Mouse (Mus musculus) midbrain, embryonic 10.5 days (tissue): ENCODE data around the gene Lcn2. TPM values are rescaled to one million over a fixed set of nuclear protein-coding genes. Genes with fewer than 3 reads are reported as not detected.

Experiments used
- DNase-seq: peaks from one replicate; pipeline ENCODE4 v3.0.0-alpha.2; 2017; ENCODE audit warnings: low spot score
- H3K27ac ChIP-seq: fragments of 300-500 bp; sonication (generic); replicated peaks from 2 replicates; pipeline ENCODE4 v1.5.1; 2016; ENCODE audit warnings: mild to moderate bottlenecking
- H3K27me3 ChIP-seq: fragments of 300-500 bp; sonication (generic); 2 replicates; pipeline ENCODE4 v1.6.1; 2016; ENCODE audit warnings: low read depth, mild to moderate bottlenecking; ENCODE audit not compliant: poor library complexity, severe bottlenecking
- H3K36me3 ChIP-seq: fragments of 300-500 bp; sonication (generic); 2 replicates; pipeline ENCODE4 v1.6.1; 2016; ENCODE audit warnings: mild to moderate bottlenecking, moderate library complexity
- H3K4me1 ChIP-seq: fragments of 300-500 bp; sonication (generic); 2 replicates; pipeline ENCODE4 v1.6.1; 2016
- H3K4me3 ChIP-seq: fragments of 300-500 bp; sonication (generic); 2 replicates; pipeline ENCODE4 v1.5.1; 2016; ENCODE audit warnings: mild to moderate bottlenecking, moderate library complexity
- H3K9me3 ChIP-seq: fragments of 300-500 bp; sonication (generic); replicated peaks from 2 replicates; pipeline ENCODE4 v1.6.1; 2016; ENCODE audit warnings: mild to moderate bottlenecking
- WGBS: fragments of 180-500 bp; shearing (Covaris S2); methylation state at CpG from one replicate; pipeline ENCODE4 v1.1.7; 2016; 5-methylcytosine and 5-hydroxymethylcytosine counted together
- polyA plus RNA-seq: library from polyadenylated mRNA; unstranded; fragments of >200 nt; fragmentation: Nextera tagmentation; extraction: Ambion mirVana; gene quantifications from 2 replicates; pipeline ENCODE4 v1.2.1, GENCODE M21; 2016

Lcn2 gene
- polyA plus RNA-seq, 1 experiment from 2014 or later = not detected

- peaks cover 49% of the 10 kb centered on the region for H3K4me1 ChIP-seq
- WGBS = 84% methylated on average over 10 of the region's 10 CpGs
- H3K36me3 ChIP-seq = no peaks in the 10 kb centered on the region
Measured at GRCm38 (mm10) chr2:32356216-32356615, 31.8 kb downstream of the Lcn2 start.

GRCm38 (mm10) chr2:32354336-32354895 is 33.6 kb downstream of the Lcn2 start:
- DNase-seq = no peak
- Histone ChIP-seq H3K9me3 (no peaks in the 10 kb centered on the region), H3K4me1 (peaks cover 52% of the 10 kb centered on the region), H3K27me3 (peaks cover 40% of the 10 kb centered on the region), H3K27ac (no peak overlapping the region), H3K36me3 (no peaks in the 10 kb centered on the region), H3K4me3 (no peak overlapping the region)
- WGBS = 90% methylated on average over 3 of the region's 3 CpGs

More at GRCm38 (mm10) chr2:32356216-32356615, 31.8 kb downstream of the Lcn2 start:
- Histone ChIP-seq H3K27me3 (peaks cover 27% of the 10 kb centered on the region), H3K27ac (no peak overlapping the region), H3K9me3 (no peaks in the 10 kb centered on the region), H3K4me3 (no peak overlapping the region)
- no peak for DNase-seq

- peak overlapping the region; percentile 67; the same call in 1 of the 2 replicates for H3K4me3 ChIP-seq
- no peak for DNase-seq
- peaks cover 52% of the 10 kb centered on the region for H3K4me1 ChIP-seq
- 81% methylated on average over 6 of the region's 6 CpGs for WGBS
- H3K36me3 ChIP-seq = no peaks in the 10 kb centered on the region
- H3K27me3 ChIP-seq = peaks cover 45% of the 10 kb centered on the region
- H3K9me3 ChIP-seq = no peaks in the 10 kb centered on the region
- H3K27ac ChIP-seq = 0 out of 2 replicates have a peak overlapping the region, but pooled peaks have one; percentile 82
Measured at GRCm38 (mm10) chr2:32353836-32354235, 34.2 kb downstream of the Lcn2 start.

GRCm38 (mm10) chr2:32353007-32353542 is 35.0 kb downstream of the Lcn2 start, which contains the start of gene Dnm1:
Dnm1 (minus strand) TSS chr2:32353338.
- Histone ChIP-seq H3K27me3 (peaks cover 40% of the 10 kb centered on the region), H3K4me1 (peaks cover 48% of the 10 kb centered on the region), H3K36me3 (no peaks in the 10 kb centered on the region), H3K4me3 (peak within 1 kb of the TSS; percentile 67), H3K9me3 (no peaks in the 10 kb centered on the region), H3K27ac (peak within 1 kb of the TSS; percentile 82)
- WGBS = under 1% methylated on average over 63 of the region's 63 CpGs
- DNase-seq = peak; percentile 91

GRCm38 (mm10) chr2:32352151-32353006 is 35.7 kb downstream of the Lcn2 start, which contains the start of gene Ciz1:
Ciz1 (plus strand) TSS chr2:32352327.
- Histone ChIP-seq H3K27me3 (peaks cover 38% of the 10 kb centered on the region), H3K4me3 (peak within 1 kb of the TSS; percentile 67), H3K36me3 (no peaks in the 10 kb centered on the region), H3K27ac (peak within 1 kb of the TSS; percentile 82), H3K9me3 (no peaks in the 10 kb centered on the region), H3K4me1 (peaks cover 44% of the 10 kb centered on the region)
- WGBS = under 1% methylated on average over 40 of the region's 52 CpGs
- DNase-seq = peak; percentile 57

- H3K9me3 ChIP-seq = no peaks in the 10 kb centered on the region
- H3K27me3 ChIP-seq = peaks cover 38% of the 10 kb centered on the region
- peaks cover 42% of the 10 kb centered on the region for H3K4me1 ChIP-seq
- 60% methylated on average over 9 of the region's 9 CpGs for whole genome bisulfite sequencing
- peak overlapping the region; percentile 82; the same call in 1 of the 2 replicates for H3K27ac ChIP-seq
- H3K4me3 ChIP-seq = peak overlapping the region; percentile 67
- no peaks in the 10 kb centered on the region for H3K36me3 ChIP-seq
- no peak for DNase-seq
Measured at GRCm38 (mm10) chr2:32351471-32351961, 36.5 kb downstream of the Lcn2 start.

- Histone ChIP-seq H3K27me3 (peaks cover 38% of the 10 kb centered on the region), H3K9me3 (no peaks in the 10 kb centered on the region), H3K27ac (peak overlapping the region; percentile 9; the same call in 1 of the 2 replicates), H3K4me1 (peaks cover 42% of the 10 kb centered on the region), H3K4me3 (no peak overlapping the region), H3K36me3 (no peaks in the 10 kb centered on the region)
- DNase-seq = no peak
- 62% methylated on average over 13 of the region's 13 CpGs for WGBS
Measured at GRCm38 (mm10) chr2:32350471-32351051, 37.5 kb downstream of the Lcn2 start.

GRCm38 (mm10) chr2:32349625-32350255 is 38.3 kb downstream of the Lcn2 start:
- Histone ChIP-seq H3K4me1 (peaks cover 46% of the 10 kb centered on the region), H3K36me3 (no peaks in the 10 kb centered on the region), H3K9me3 (no peaks in the 10 kb centered on the region), H3K27ac (no peak overlapping the region; the same call in 1 of the 2 replicates), H3K4me3 (no peak overlapping the region; the same call in 1 of the 2 replicates), H3K27me3 (peaks cover 38% of the 10 kb centered on the region)
- no peak for DNase-seq
- 64% methylated on average over 8 of the region's 8 CpGs for WGBS

- 89% methylated on average over 11 of the region's 11 CpGs for WGBS
- Histone ChIP-seq H3K4me3 (no peak overlapping the region), H3K4me1 (peaks cover 44% of the 10 kb centered on the region), H3K36me3 (no peaks in the 10 kb centered on the region), H3K9me3 (no peaks in the 10 kb centered on the region), H3K27me3 (peaks cover 38% of the 10 kb centered on the region), H3K27ac (no peak overlapping the region)
- DNase-seq = no peak
Measured at GRCm38 (mm10) chr2:32348311-32348710, 39.7 kb downstream of the Lcn2 start.

- Histone ChIP-seq H3K27ac (no peak overlapping the region), H3K27me3 (peaks cover 30% of the 10 kb centered on the region), H3K9me3 (no peaks in the 10 kb centered on the region), H3K4me1 (peaks cover 40% of the 10 kb centered on the region), H3K36me3 (no peaks in the 10 kb centered on the region), H3K4me3 (no peak overlapping the region)
- no peak for DNase-seq
- WGBS = 75% methylated on average over 6 of the region's 6 CpGs
Measured at GRCm38 (mm10) chr2:32347019-32347418, 41.0 kb downstream of the Lcn2 start.

GRCm38 (mm10) chr2:32344598-32345321 is 43.3 kb downstream of the Lcn2 start:
- peaks cover 18% of the 10 kb centered on the region for H3K4me1 ChIP-seq
- no peak overlapping the region for H3K4me3 ChIP-seq
- WGBS = 67% methylated on average over 14 of the region's 14 CpGs
- peaks cover 15% of the 10 kb centered on the region for H3K27me3 ChIP-seq
- H3K9me3 ChIP-seq = no peaks in the 10 kb centered on the region
- DNase-seq = no peak
- H3K36me3 ChIP-seq = no peaks in the 10 kb centered on the region
- 0 out of 2 replicates have a peak overlapping the region, but pooled peaks have one; percentile 46 for H3K27ac ChIP-seq
